Mouse (Mus musculus) spleen, adult 18-20 months (tissue): ENCODE measurements around the gene Dctd.
"Not testable (repeated sequence)": the region's sequence is repeated elsewhere in the genome, so short reads cannot be mapped to it uniquely, and the experiment has no call there.

Source experiments
- DNase-seq, 2 experiments: peaks; one replicate each; pipeline ENCODE4 v3.0.0; 2022; ENCODE audit warnings: mixed read lengths in 2 of 2

Gene Dctd

GRCm38 (mm10) chr8:48146449-48146848, 47.6 kb downstream of the Dctd start:
- DNase-seq, result no peak

GRCm38 (mm10) chr8:48152062-48152738, 53.3 kb downstream of the Dctd start:
- DNase-seq, result no peak

GRCm38 (mm10) chr8:48153360-48154121, 54.6 kb downstream of the Dctd start:
- DNase-seq, result peak; percentile 3 to 6

GRCm38 (mm10) chr8:48157718-48158117, 58.8 kb downstream of the Dctd start:
- no peak for DNase-seq

- no peak for DNase-seq
Observed at GRCm38 (mm10) chr8:48158560-48159217, 59.8 kb downstream of the Dctd start.

GRCm38 (mm10) chr8:48177406-48177805, 78.5 kb downstream of the Dctd start:
- no peak for DNase-seq

GRCm38 (mm10) chr8:48177876-48178275, 79.0 kb downstream of the Dctd start:
- DNase-seq, result no peak

- no peak for DNase-seq
Observed at GRCm38 (mm10) chr8:48178993-48179392, 80.1 kb downstream of the Dctd start.

- DNase-seq, result not testable (repeated sequence)
Observed at GRCm38 (mm10) chr8:48180146-48180545, 81.3 kb downstream of the Dctd start.

- no peak for DNase-seq
Observed at GRCm38 (mm10) chr8:48181000-48181399, 82.1 kb downstream of the Dctd start.

- no peak for DNase-seq
Observed at GRCm38 (mm10) chr8:48183758-48184157, 84.9 kb downstream of the Dctd start.

GRCm38 (mm10) chr8:48188586-48188985, 89.7 kb downstream of the Dctd start:
- DNase-seq, result no peak

- no peak for DNase-seq
Observed at GRCm38 (mm10) chr8:48195971-48196370, 97.1 kb downstream of the Dctd start.

- no peak for DNase-seq
Observed at GRCm38 (mm10) chr8:48199171-48199570, 100.3 kb downstream of the Dctd start.

GRCm38 (mm10) chr8:48202632-48203031, 103.7 kb downstream of the Dctd start:
- no peak for DNase-seq
